In the genomic region with DNA sequence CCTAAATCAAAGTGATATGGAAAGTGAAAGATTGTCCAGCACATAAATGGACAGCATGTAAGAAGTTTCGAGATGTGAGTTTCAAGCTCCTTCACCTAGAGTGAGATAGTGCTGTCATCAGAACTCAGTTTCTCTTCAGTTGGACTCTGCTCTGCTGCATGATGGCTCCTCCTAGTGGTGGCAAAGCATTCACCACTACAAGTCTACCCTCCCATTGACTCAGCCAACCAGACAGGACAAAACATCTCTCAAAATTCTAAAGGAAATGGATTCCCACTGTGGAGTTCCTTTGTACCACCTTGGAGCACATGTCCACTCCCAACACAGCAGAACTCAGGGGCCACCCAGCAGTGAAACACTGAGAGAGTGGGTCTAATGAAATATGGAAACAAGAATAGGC, we compare ENCODE assay signal across 9 mouse cellular contexts.
DNase-seq lines count a peak whose midpoint lies in the region; ATAC-seq and TF ChIP-seq lines count a peak whose summit lies in the region.
"Had no signal": no experiment of that assay in that cellular context is flagged by ENCODE, and none has a peak within 500 bp of the region (broad histone marks: within the 10 kb centered on the region; RNA-seq: fewer than 3 reads in every experiment).

No protein-coding gene starts in this region.

- no peak for TF ChIP-seq EP300 in liver, postnatal 0 days (IDR thresholded peaks at IDR 0.05; ENCODE audit: low read depth)

- H3K27ac ChIP-seq in liver, postnatal 0 days (ENCODE audit: low read depth) = no peak overlapping the region
- H3K27ac ChIP-seq: neural tube, embryonic 12.5 days had no signal

- H3K4me3 ChIP-seq in liver, postnatal 0 days (ENCODE audit: low read depth, low read length) = no peak overlapping the region
- H3K4me3 ChIP-seq: neural tube, embryonic 12.5 days had no signal

- no peaks in the 10 kb centered on the region for H3K9me3 ChIP-seq in liver, postnatal 0 days (ENCODE audit: low read length)
- H3K9me3 ChIP-seq: neural tube, embryonic 12.5 days had no signal

- no peaks in the 10 kb centered on the region for H3K36me3 ChIP-seq in liver, postnatal 0 days (replicated peaks; ENCODE audit: insufficient read depth, low read length)
- H3K36me3 ChIP-seq: neural tube, embryonic 12.5 days had no signal

- no peak for ATAC-seq in cerebellum, adult (ENCODE audit: insufficient number of reproducible peaks, low FRiP score, low TSS enrichment)
- no peak for ATAC-seq in liver, postnatal 0 days

- no peaks in the 10 kb centered on the region for H3K27me3 ChIP-seq in liver, postnatal 0 days (ENCODE audit: insufficient read depth, low read length)
- H3K27me3 ChIP-seq: neural tube, embryonic 12.5 days had no signal

- TF ChIP-seq CTCF in liver, postnatal 0 days (IDR thresholded peaks at IDR 0.05; ENCODE audit: low read depth) = peak; percentile 67

- H3K4me1 ChIP-seq in liver, postnatal 0 days (ENCODE audit: insufficient read depth) = no peaks in the 10 kb centered on the region
- H3K4me1 ChIP-seq: neural tube, embryonic 12.5 days had no signal

- H3K9ac ChIP-seq in liver, postnatal 0 days (replicated peaks) = no peak overlapping the region
- H3K9ac ChIP-seq: neural tube, embryonic 12.5 days had no signal

- H3K4me2 ChIP-seq in liver, postnatal 0 days (ENCODE audit: low read depth, low read length) = no peak overlapping the region
- H3K4me2 ChIP-seq: neural tube, embryonic 12.5 days had no signal

- peak; percentile 27 to 35 for DNase-seq in cerebellum, adult 18-20 months
- DNase-seq in ovary, postnatal 36 days (ENCODE audit: low spot score) = peak; percentile 7
- no peak for DNase-seq in ovary, adult 18-20 months (ENCODE audit: low spot score)
- peak; percentile 49 for DNase-seq in embryo, embryonic 10 days (ENCODE audit: low spot score)
- DNase-seq in induced T-regulatory cell, adult 2 months (ENCODE audit: low read depth) = peak; percentile 75
- DNase-seq in liver, postnatal 0 days = peak; percentile 17
- peak; percentile 3 for DNase-seq in skeletal muscle tissue, adult 2 months (ENCODE audit: low read depth, low spot score)

- 59% methylated on average over 1 of the region's 1 CpGs for WGBS in liver, postnatal 0 days (ENCODE audit: insufficient replicate concordance)
